Mouse (Mus musculus) left cerebral cortex, adult 8-10 months (tissue): ENCODE data around the gene Wfdc1. TPM values are rescaled to one million over a fixed set of nuclear protein-coding genes. Genes with fewer than 3 reads are reported as not detected.

Experiments used
- DNase-seq, 2 experiments: peaks; one replicate each; pipeline ENCODE4 v3.0.0; 2022; ENCODE audit warnings: low spot score in 2 of 2
- total RNA-seq, 4 experiments: library from RNA; stranded (reverse); gene quantifications; 2 replicates each; pipeline ENCODE4 v1.2.4; 2022

The Wfdc1 gene
- total RNA-seq, 4 experiments from 2014 or later = 6.0 to 8.4 (median 7.4) TPM

DNA sequence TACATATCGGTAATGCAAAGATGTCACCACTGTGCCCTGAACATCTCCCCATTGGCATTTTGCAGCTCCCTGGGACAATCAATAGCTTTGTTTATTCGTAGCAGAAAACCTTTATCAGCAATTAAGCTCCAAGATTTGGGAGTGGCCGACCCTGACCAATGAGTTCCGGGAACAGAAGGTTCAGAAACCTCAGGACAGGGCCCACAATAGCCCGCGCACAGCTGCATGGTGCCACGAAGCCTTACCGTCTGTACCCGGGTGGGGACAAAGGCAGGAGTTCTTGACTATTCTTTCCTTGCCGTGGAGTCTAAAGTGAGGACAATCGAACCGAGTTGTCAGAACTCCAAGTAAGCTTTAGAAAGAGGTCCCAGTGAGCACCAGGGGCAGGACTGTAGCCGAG is 65.9 kb downstream of the Wfdc1 start:
- DNase-seq = no peak

DNA sequence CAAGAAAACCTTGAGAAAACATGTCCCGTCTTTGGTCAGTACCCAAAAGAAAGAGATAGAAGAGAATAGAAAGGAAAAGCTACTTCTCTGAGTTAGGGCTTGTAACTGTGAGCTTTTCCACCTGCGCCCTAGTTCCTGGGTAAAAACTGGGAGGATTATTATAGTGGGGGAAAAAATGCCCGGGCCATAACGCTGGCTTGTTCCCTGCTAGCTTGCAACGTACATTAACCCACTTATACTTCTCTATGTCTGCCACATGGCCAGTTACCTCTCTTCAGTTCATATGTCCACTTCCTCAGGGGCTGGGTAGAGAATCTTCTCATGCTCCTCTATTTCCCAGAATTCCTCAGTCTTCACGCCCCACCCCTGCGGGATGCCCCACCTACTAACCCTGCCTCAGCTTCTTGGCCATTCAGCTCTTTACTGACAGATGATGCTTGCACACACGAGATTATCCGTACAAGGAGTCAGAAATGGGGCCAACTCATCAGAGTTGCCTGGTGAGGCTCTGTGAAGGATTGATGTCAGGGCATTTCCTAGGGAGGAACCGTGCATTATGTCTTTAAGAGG is 70.3 kb downstream of the Wfdc1 start:
- no peak for DNase-seq

DNA sequence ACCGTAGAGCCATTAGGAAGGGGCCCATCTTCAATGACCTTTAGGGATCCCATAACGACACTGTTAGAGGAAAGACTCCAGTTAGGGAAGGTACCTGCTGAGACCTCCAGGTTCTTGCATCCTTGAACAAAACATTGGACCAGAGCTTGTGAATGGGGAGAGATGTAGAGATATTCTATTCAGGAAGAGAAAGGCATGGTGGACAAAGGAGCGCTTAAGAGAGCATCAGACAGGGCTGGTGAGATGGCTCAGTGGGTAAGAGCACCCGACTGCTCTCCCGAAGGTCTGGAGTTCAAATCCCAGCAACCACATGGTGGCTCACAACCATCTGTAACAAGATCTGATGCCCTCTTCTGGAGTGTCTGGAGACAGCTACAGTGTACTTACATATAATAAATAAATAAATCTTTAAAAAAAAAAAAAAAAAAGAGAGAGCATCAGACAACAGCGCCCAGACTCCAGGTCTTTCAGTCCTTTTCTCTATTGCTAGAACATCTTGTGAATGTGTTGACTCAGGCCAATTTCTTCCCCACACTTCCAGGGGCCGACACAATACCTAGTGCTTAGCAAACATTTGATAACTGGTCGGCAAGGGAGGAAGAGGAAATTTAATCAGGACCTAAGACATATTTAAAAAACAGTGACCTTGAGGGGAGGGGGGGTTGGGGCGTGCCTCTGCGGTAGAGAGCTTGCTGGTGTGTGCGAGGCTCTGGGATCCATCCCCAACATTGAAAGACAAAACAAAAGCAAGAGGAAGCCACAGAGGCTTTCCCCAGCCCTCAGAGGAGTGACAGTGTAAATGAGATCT is 71.1 kb downstream of the Wfdc1 start:
- DNase-seq = no peak

Other genes with a start within 250 kb of the Wfdc1 start
- 1 to 10 TPM in 1 of 4 experiments, under 1 TPM in 3; 0.39 to 1.5 (median 0.74) TPM for gene Osgin1, start 232.2 kb upstream of the Wfdc1 start, total RNA-seq
- gene Necab2, start 219.6 kb upstream of the Wfdc1 start, total RNA-seq = 10 to 100 TPM; 91.8 to 100.0 (median 96.7) TPM
- gene Slc38a8, start 164.7 kb upstream of the Wfdc1 start, total RNA-seq = under 1 TPM; 0.46 to 0.99 (median 0.71) TPM
- gene Mbtps1, start 107.6 kb upstream of the Wfdc1 start, total RNA-seq = 10 to 100 TPM; 73.0 to 83.3 (median 78.8) TPM
- 10 to 100 TPM; 51.4 to 63.6 (median 55.2) TPM for gene Hsdl1, start 91.2 kb upstream of the Wfdc1 start, total RNA-seq
- gene Dnaaf1, start 91.1 kb upstream of the Wfdc1 start, total RNA-seq = under 1 TPM in 3 of 4 experiments, not detected in 1; 0.33 to 0.59 (median 0.44) TPM
- 10 to 100 TPM in 1 of 4 experiments, 1 to 10 TPM in 3; 8.6 to 10.2 (median 9.7) TPM for gene Taf1c, start 61.1 kb upstream of the Wfdc1 start, total RNA-seq
- 1 to 10 TPM in 3 of 4 experiments, under 1 TPM in 1; 0.50 to 1.2 (median 1.2) TPM for gene Adad2, start 53.6 kb upstream of the Wfdc1 start, total RNA-seq
- 1 to 10 TPM; 2.5 to 3.3 (median 2.7) TPM for gene Kcng4, start 30.7 kb upstream of the Wfdc1 start, total RNA-seq
- gene Atp2c2, start 33.6 kb downstream of the Wfdc1 start, total RNA-seq = 1 to 10 TPM; 1.5 to 2.0 (median 1.8) TPM
- 10 to 100 TPM; 12.8 to 14.2 (median 13.6) TPM for gene Tldc1, start 112.1 kb downstream of the Wfdc1 start, total RNA-seq
- 100 to 1,000 TPM in 1 of 4 experiments, 10 to 100 TPM in 3; 52.1 to 105 (median 68.9) TPM for gene Cotl1, start 174.2 kb downstream of the Wfdc1 start, total RNA-seq
- 1 to 10 TPM; 7.4 to 8.6 (median 8.4) TPM for gene Klhl36, start 195.9 kb downstream of the Wfdc1 start, total RNA-seq
- gene Usp10, start 244.0 kb downstream of the Wfdc1 start, total RNA-seq = 10 to 100 TPM; 79.8 to 83.3 (median 82.0) TPM
- 10 to 100 TPM; 10.4 to 20.8 (median 16.4) TPM for gene Gm20388, start 244.5 kb downstream of the Wfdc1 start, total RNA-seq